8 mouse cellular contexts compared by ENCODE assay signal in genomic region chr1:91344921-91345685, GRCm38 (mm10). TPM values are rescaled to one million over a fixed set of nuclear protein-coding genes. Genes with fewer than 3 reads are reported as not detected.
DNase-seq lines count a peak whose midpoint lies in the region; ATAC-seq lines count a peak whose summit lies in the region.

No protein-coding gene starts in this region.

- H3K36me3 ChIP-seq in heart, embryonic 13.5 days, result no peaks in the 10 kb centered on the region
- no peaks in the 10 kb centered on the region for H3K36me3 ChIP-seq in limb, embryonic 10.5 days

- intact Hi-C loops in heart, postnatal 14 days (cut with DNase I), result loop anchor here (5.0 kb wide), 1 partner anchor 137 kb away; no protein-coding TSS in a partner anchor

- H3K9ac ChIP-seq in heart, embryonic 13.5 days, result peak overlapping the region; percentile 41

- H3K27ac ChIP-seq in heart, embryonic 13.5 days (replicated peaks), result no peak overlapping the region
- H3K27ac ChIP-seq in limb, embryonic 10.5 days, result no peak overlapping the region; the same call in none of the 2 replicates

- 3% methylated on average over 68 of the region's 68 CpGs for WGBS in heart, embryonic 13.5 days
- 3% methylated on average over 68 of the region's 68 CpGs for WGBS in limb, embryonic 10.5 days

- no peak for ATAC-seq in heart, embryonic 13.5 days (ENCODE audit: extremely low read depth, insufficient number of reproducible peaks, low FRiP score, low TSS enrichment)

- no peaks in the 10 kb centered on the region for H3K9me3 ChIP-seq in heart, embryonic 13.5 days
- H3K9me3 ChIP-seq in limb, embryonic 10.5 days (replicated peaks), result no peaks in the 10 kb centered on the region

- H3K4me3 ChIP-seq in heart, embryonic 13.5 days, result peak overlapping the region; percentile 43
- peak overlapping the region; percentile 45 for H3K4me3 ChIP-seq in limb, embryonic 10.5 days

- H3K27me3 ChIP-seq in heart, embryonic 13.5 days (replicated peaks), result peaks cover 73% of the 10 kb centered on the region
- H3K27me3 ChIP-seq in limb, embryonic 10.5 days (ENCODE audit: low read depth, poor library complexity, severe bottlenecking), result peaks cover 76% of the 10 kb centered on the region

- peaks cover 25% of the 10 kb centered on the region for H3K4me1 ChIP-seq in heart, embryonic 13.5 days
- H3K4me1 ChIP-seq in limb, embryonic 10.5 days, result peaks cover 15% of the 10 kb centered on the region

- DNase-seq in heart, adult 11 months, result no peak
- peak; percentile 41 for DNase-seq in embryo, embryonic 9.5 days (ENCODE audit: extremely low spot score)
- DNase-seq in heart, postnatal 14 days, result peak; percentile 40 to 48
- peak; percentile 50 for DNase-seq in limb, embryonic 10.5 days (ENCODE audit: low spot score)
- peak; percentile 40 for DNase-seq in retina, embryonic 14.5 days (ENCODE audit: low spot score)
- no peak for DNase-seq in layer of hippocampus, adult 9-11 months
- no peak for DNase-seq in layer of hippocampus, postnatal 10 days (ENCODE audit: low spot score in 2 of 2)

- H3K4me2 ChIP-seq in heart, embryonic 13.5 days, result peak overlapping the region; percentile 67

RNA-seq across cellular contexts. Expression of gene Klhl30, which starts 5.7 kb away (rescaled TPM):
- 43.7 and 48.6 TPM in 2 replicates for polyA plus RNA-seq in heart, embryonic 13.5 days (2015; fragmentation: Nextera tagmentation; extraction: Ambion mirVana)
- total RNA-seq in heart, postnatal 14 days (2021), result 10 to 100 TPM; 43.9 to 47.6 TPM
- 0.09 TPM in 1 of 2 replicates, not detected in the other for polyA plus RNA-seq in limb, embryonic 10.5 days (2016; fragmentation: Nextera tagmentation; extraction: Ambion mirVana)
- not detected for total RNA-seq in layer of hippocampus, postnatal 10 days (2021)

RNA-seq across cellular contexts. Expression of gene Erfe, which starts 21.1 kb away (rescaled TPM):
- 1.3 and 1.8 TPM in 2 replicates for polyA plus RNA-seq in heart, embryonic 13.5 days (2015; fragmentation: Nextera tagmentation; extraction: Ambion mirVana)
- under 1 TPM; 0.15 to 0.41 TPM for total RNA-seq in heart, postnatal 14 days (2021)
- 1.4 and 1.8 TPM in 2 replicates for polyA plus RNA-seq in limb, embryonic 10.5 days (2016; fragmentation: Nextera tagmentation; extraction: Ambion mirVana)
- total RNA-seq in layer of hippocampus, postnatal 10 days (2021), result under 1 TPM; 0.18 to 0.57 TPM

RNA-seq across cellular contexts. Expression of gene Espnl, which starts 23.2 kb away (rescaled TPM):
- polyA plus RNA-seq in heart, embryonic 13.5 days (2015; fragmentation: Nextera tagmentation; extraction: Ambion mirVana), result 0.07 TPM in 1 of 2 replicates, not detected in the other
- not detected for total RNA-seq in heart, postnatal 14 days (2021)
- polyA plus RNA-seq in limb, embryonic 10.5 days (2016; fragmentation: Nextera tagmentation; extraction: Ambion mirVana), result not detected in 2 replicates
- total RNA-seq in layer of hippocampus, postnatal 10 days (2021), result under 1 TPM; 0.07 to 0.09 TPM

RNA-seq across cellular contexts. Expression of gene Scly, which starts 47.0 kb away (rescaled TPM):
- polyA plus RNA-seq in heart, embryonic 13.5 days (2015; fragmentation: Nextera tagmentation; extraction: Ambion mirVana), result 12.6 and 15.9 TPM in 2 replicates
- 10 to 100 TPM; 11.4 to 15.6 TPM for total RNA-seq in heart, postnatal 14 days (2021)
- 13.4 and 14.1 TPM in 2 replicates for polyA plus RNA-seq in limb, embryonic 10.5 days (2016; fragmentation: Nextera tagmentation; extraction: Ambion mirVana)
- 10 to 100 TPM; 12.0 to 12.8 TPM for total RNA-seq in layer of hippocampus, postnatal 10 days (2021)

RNA-seq across cellular contexts. Expression of gene Ilkap, which starts 53.5 kb away (rescaled TPM):
- 92.0 and 107 TPM in 2 replicates for polyA plus RNA-seq in heart, embryonic 13.5 days (2015; fragmentation: Nextera tagmentation; extraction: Ambion mirVana)
- 10 to 100 TPM; 45.4 to 46.7 TPM for total RNA-seq in heart, postnatal 14 days (2021)
- polyA plus RNA-seq in limb, embryonic 10.5 days (2016; fragmentation: Nextera tagmentation; extraction: Ambion mirVana), result 185 and 190 TPM in 2 replicates
- total RNA-seq in layer of hippocampus, postnatal 10 days (2021), result 10 to 100 TPM; 60.1 to 78.9 TPM

Comparison
In these comparisons a context has a peak if more than half of its experiments do, and no peak if none do; other contexts are left out.
1. DNase-seq: peak in embryo, embryonic 9.5 days (single experiment), heart, postnatal 14 days (2 of 2), limb, embryonic 10.5 days (single experiment) and retina, embryonic 14.5 days (single experiment); none in heart, adult 11 months (single experiment), layer of hippocampus, adult 9-11 months (single experiment) and layer of hippocampus, postnatal 10 days (0 of 2).
2. RNA of gene Klhl30, which starts 5.7 kb away (total RNA-seq): 43.9 to 47.6 TPM in heart, postnatal 14 days; not detected in layer of hippocampus, postnatal 10 days; every median in the first group is over 10 times any median in the second.